Mouse (Mus musculus): ENCODE results near the gene Lctl. TPM values are rescaled to one million over a fixed set of nuclear protein-coding genes. Genes with fewer than 3 reads are reported as not detected.
"Not testable (repeated sequence)": the region's sequence is repeated elsewhere in the genome, so short reads cannot be mapped to it uniquely, and the experiment has no call there.

The Lctl gene
- polyA plus RNA-seq, 2 experiments: 0.06 TPM; not detected in 1

GRCm38 (mm10) chr9:64174341-64174740 is 57.4 kb downstream of the Lctl start:
- Histone ChIP-seq H3K36me3 (ENCODE audit: control insufficient read depth, insufficient read depth, low read length) (peaks cover 46% of the 10 kb centered on the region), H3K4me2 (replicated peaks; ENCODE audit: low read depth, low read length, severe bottlenecking) (peak overlapping the region; percentile 75), H3K9me3 (ENCODE audit: control insufficient read depth, low read length) (no peaks in the 10 kb centered on the region), H3K4me1 (ENCODE audit: control insufficient read depth, insufficient read depth, low read length) (peaks cover 13% of the 10 kb centered on the region), H3K27me3 (ENCODE audit: control insufficient read depth, insufficient read depth, low read length) (no peaks in the 10 kb centered on the region), H3K27ac (replicated peaks; ENCODE audit: low read depth, low read length) (peak overlapping the region; percentile 94), H3K4me3 (replicated peaks; ENCODE audit: low read length) (peak overlapping the region; percentile 94), H3K9ac (ENCODE audit: low read depth, low read length, severe bottlenecking) (peak overlapping the region; percentile 92)
- ATAC-seq (ENCODE audit: low FRiP score, low read depth) (no peak), DNase-seq (ENCODE audit: low spot score) (no peak)
- no peak for TF ChIP-seq POLR2A (IDR thresholded peaks at IDR 0.05; ENCODE audit: borderline replicate concordance, extremely low read depth, insufficient read depth, insufficient read length)

GRCm38 (mm10) chr9:64174766-64175165 is 57.8 kb downstream of the Lctl start:
- peaks cover 46% of the 10 kb centered on the region for H3K36me3 ChIP-seq (ENCODE audit: control insufficient read depth, insufficient read depth, low read length)
- no peaks in the 10 kb centered on the region for H3K27me3 ChIP-seq (ENCODE audit: control insufficient read depth, insufficient read depth, low read length)
- no peaks in the 10 kb centered on the region for H3K9me3 ChIP-seq (ENCODE audit: control insufficient read depth, low read length)
- no peak overlapping the region for H3K27ac ChIP-seq (replicated peaks; ENCODE audit: low read depth, low read length)
- TF ChIP-seq POLR2A (IDR thresholded peaks at IDR 0.05; ENCODE audit: borderline replicate concordance, extremely low read depth, insufficient read depth, insufficient read length): no peak
- H3K4me3 ChIP-seq (replicated peaks; ENCODE audit: low read length): peak overlapping the region; percentile 94
- DNase-seq (ENCODE audit: low spot score): no peak
- H3K4me2 ChIP-seq (replicated peaks; ENCODE audit: low read depth, low read length, severe bottlenecking): peak overlapping the region; percentile 75
- H3K4me1 ChIP-seq (ENCODE audit: control insufficient read depth, insufficient read depth, low read length): peaks cover 15% of the 10 kb centered on the region
- 0 out of 2 replicates have a peak overlapping the region, but pooled peaks have one; percentile 3 for H3K9ac ChIP-seq (ENCODE audit: low read depth, low read length, severe bottlenecking)
- no peak for ATAC-seq (ENCODE audit: low FRiP score, low read depth)
- 59% methylated on average over 8 of the region's 8 CpGs for WGBS

GRCm38 (mm10) chr9:64175378-64175777 is 58.4 kb downstream of the Lctl start:
- H3K36me3 ChIP-seq (ENCODE audit: control insufficient read depth, insufficient read depth, low read length): peaks cover 49% of the 10 kb centered on the region
- DNase-seq (ENCODE audit: low spot score): no peak
- ATAC-seq (ENCODE audit: low FRiP score, low read depth): no peak
- no peak overlapping the region for H3K4me2 ChIP-seq (replicated peaks; ENCODE audit: low read depth, low read length, severe bottlenecking)
- no peaks in the 10 kb centered on the region for H3K27me3 ChIP-seq (ENCODE audit: control insufficient read depth, insufficient read depth, low read length)
- H3K4me1 ChIP-seq (ENCODE audit: control insufficient read depth, insufficient read depth, low read length): peaks cover 19% of the 10 kb centered on the region
- H3K9ac ChIP-seq (ENCODE audit: low read depth, low read length, severe bottlenecking): no peak overlapping the region
- no peak for TF ChIP-seq POLR2A (IDR thresholded peaks at IDR 0.05; ENCODE audit: borderline replicate concordance, extremely low read depth, insufficient read depth, insufficient read length)
- no peak overlapping the region for H3K27ac ChIP-seq (replicated peaks; ENCODE audit: low read depth, low read length)
- H3K4me3 ChIP-seq (replicated peaks; ENCODE audit: low read length): no peak overlapping the region
- WGBS: 88% methylated on average over 11 of the region's 11 CpGs
- no peaks in the 10 kb centered on the region for H3K9me3 ChIP-seq (ENCODE audit: control insufficient read depth, low read length)

GRCm38 (mm10) chr9:64178610-64178973 is 61.6 kb downstream of the Lctl start:
- peaks cover 19% of the 10 kb centered on the region for H3K4me1 ChIP-seq (ENCODE audit: control insufficient read depth, insufficient read depth, low read length)
- H3K9me3 ChIP-seq (ENCODE audit: control insufficient read depth, low read length): no peaks in the 10 kb centered on the region
- H3K4me2 ChIP-seq (replicated peaks; ENCODE audit: low read depth, low read length, severe bottlenecking): peak overlapping the region; percentile 48
- WGBS: 33% methylated on average over 3 of the region's 3 CpGs
- H3K27ac ChIP-seq (replicated peaks; ENCODE audit: low read depth, low read length): peak overlapping the region; percentile 70; the same call in 1 of the 2 replicates
- ATAC-seq (ENCODE audit: low FRiP score, low read depth): 0 out of 2 replicates have a peak, but pooled peaks have one; percentile 54
- peak; percentile 61 for DNase-seq (ENCODE audit: low spot score)
- no peak for TF ChIP-seq POLR2A (IDR thresholded peaks at IDR 0.05; ENCODE audit: borderline replicate concordance, extremely low read depth, insufficient read depth, insufficient read length)
- 0 out of 2 replicates have a peak overlapping the region, but pooled peaks have one; percentile 72 for H3K9ac ChIP-seq (ENCODE audit: low read depth, low read length, severe bottlenecking)
- no peaks in the 10 kb centered on the region for H3K27me3 ChIP-seq (ENCODE audit: control insufficient read depth, insufficient read depth, low read length)
- peaks cover 72% of the 10 kb centered on the region for H3K36me3 ChIP-seq (ENCODE audit: control insufficient read depth, insufficient read depth, low read length)
- H3K4me3 ChIP-seq (replicated peaks; ENCODE audit: low read length): peak overlapping the region; percentile 62

- TF ChIP-seq POLR2A (IDR thresholded peaks at IDR 0.05; ENCODE audit: borderline replicate concordance, extremely low read depth, insufficient read depth, insufficient read length): no peak
- peak within 1 kb of the TSS; percentile 48 for H3K4me2 ChIP-seq (replicated peaks; ENCODE audit: low read depth, low read length, severe bottlenecking)
- H3K4me3 ChIP-seq (replicated peaks; ENCODE audit: low read length): peak within 1 kb of the TSS; percentile 62
- peak within 1 kb of the TSS; percentile 70 for H3K27ac ChIP-seq (replicated peaks; ENCODE audit: low read depth, low read length)
- DNase-seq (ENCODE audit: low spot score): peak; percentile 97
- peak within 1 kb of the TSS; percentile 72 for H3K9ac ChIP-seq (ENCODE audit: low read depth, low read length, severe bottlenecking)
- peaks cover 72% of the 10 kb centered on the region for H3K36me3 ChIP-seq (ENCODE audit: control insufficient read depth, insufficient read depth, low read length)
- ATAC-seq (ENCODE audit: low FRiP score, low read depth): peak; percentile 91
- H3K4me1 ChIP-seq (ENCODE audit: control insufficient read depth, insufficient read depth, low read length): peaks cover 19% of the 10 kb centered on the region
- under 1% methylated on average over 35 of the region's 35 CpGs for WGBS
- no peaks in the 10 kb centered on the region for H3K27me3 ChIP-seq (ENCODE audit: control insufficient read depth, insufficient read depth, low read length)
- no peaks in the 10 kb centered on the region for H3K9me3 ChIP-seq (ENCODE audit: control insufficient read depth, low read length)
Observed at GRCm38 (mm10) chr9:64178974-64179646, 62.2 kb downstream of the Lctl start, which contains the start of gene Snapc5. Gene Snapc5 (plus strand): TSS chr9:64179274.

- H3K4me1 ChIP-seq (ENCODE audit: control insufficient read depth, insufficient read depth, low read length); ATAC-seq (ENCODE audit: low FRiP score, low read depth); H3K9me3 ChIP-seq (ENCODE audit: control insufficient read depth, low read length); H3K27me3 ChIP-seq (ENCODE audit: control insufficient read depth, insufficient read depth, low read length); H3K27ac ChIP-seq (replicated peaks; ENCODE audit: low read depth, low read length); H3K4me3 ChIP-seq (replicated peaks; ENCODE audit: low read length); DNase-seq (ENCODE audit: low spot score); H3K4me2 ChIP-seq (replicated peaks; ENCODE audit: low read depth, low read length, severe bottlenecking); H3K9ac ChIP-seq (ENCODE audit: low read depth, low read length, severe bottlenecking): not testable (repeated sequence)
- peaks cover 70% of the 10 kb centered on the region for H3K36me3 ChIP-seq (ENCODE audit: control insufficient read depth, insufficient read depth, low read length)
- WGBS: 88% methylated on average over 5 of the region's 5 CpGs
Observed at GRCm38 (mm10) chr9:64183295-64183694, 66.3 kb downstream of the Lctl start.

All from limb, embryonic 14.5 days (tissue).